Mouse (Mus musculus) hindbrain, embryonic 13.5 days (tissue): ENCODE data around the gene Ppp1cc. TPM values are rescaled to one million over a fixed set of nuclear protein-coding genes. Genes with fewer than 3 reads are reported as not detected.

Experiments used
- polyA plus RNA-seq: library from polyadenylated mRNA; unstranded; fragments of >200 nt; fragmentation: Nextera tagmentation; extraction: Ambion mirVana; gene quantifications from 2 replicates; pipeline ENCODE4 v1.2.1, GENCODE M21; 2015

Gene Ppp1cc
- polyA plus RNA-seq, 1 experiment from 2014 or later: 206 TPM

Other genes with a start within 250 kb of the Ppp1cc start
- gene Cux2, start 108.2 kb upstream of the Ppp1cc start, polyA plus RNA-seq: 28.1 and 29.1 TPM in 2 replicates
- 3.7 and 7.3 TPM in 2 replicates for gene Myl2, start 57.3 kb upstream of the Ppp1cc start, polyA plus RNA-seq
- not detected in 2 replicates for gene Ccdc63, start 17.5 kb upstream of the Ppp1cc start, polyA plus RNA-seq
- 1.8 and 2.2 TPM in 2 replicates for gene Hvcn1, start 48.5 kb downstream of the Ppp1cc start, polyA plus RNA-seq
- 5.9 and 6.6 TPM in 2 replicates for gene Tctn1, start 106.2 kb downstream of the Ppp1cc start, polyA plus RNA-seq
- gene Pptc7, start 126.1 kb downstream of the Ppp1cc start, polyA plus RNA-seq: 8.0 and 8.3 TPM in 2 replicates
- 21.0 and 23.9 TPM in 2 replicates for gene Rad9b, start 196.0 kb downstream of the Ppp1cc start, polyA plus RNA-seq
- gene Vps29, start 196.1 kb downstream of the Ppp1cc start, polyA plus RNA-seq: 297 and 305 TPM in 2 replicates
- gene Gpn3, start 213.6 kb downstream of the Ppp1cc start, polyA plus RNA-seq: 48.3 and 50.2 TPM in 2 replicates
- 131 and 132 TPM in 2 replicates for gene Fam216a, start 214.1 kb downstream of the Ppp1cc start, polyA plus RNA-seq
- 159 and 173 TPM in 2 replicates for gene Arpc3, start 233.6 kb downstream of the Ppp1cc start, polyA plus RNA-seq